Mouse (Mus musculus): ENCODE data around the gene Pfdn5. TPM values are rescaled to one million over a fixed set of nuclear protein-coding genes. Genes with fewer than 3 reads are reported as not detected.

Gene Pfdn5
- polyA plus RNA-seq, 1 experiment, result 9.9 TPM

DNA sequence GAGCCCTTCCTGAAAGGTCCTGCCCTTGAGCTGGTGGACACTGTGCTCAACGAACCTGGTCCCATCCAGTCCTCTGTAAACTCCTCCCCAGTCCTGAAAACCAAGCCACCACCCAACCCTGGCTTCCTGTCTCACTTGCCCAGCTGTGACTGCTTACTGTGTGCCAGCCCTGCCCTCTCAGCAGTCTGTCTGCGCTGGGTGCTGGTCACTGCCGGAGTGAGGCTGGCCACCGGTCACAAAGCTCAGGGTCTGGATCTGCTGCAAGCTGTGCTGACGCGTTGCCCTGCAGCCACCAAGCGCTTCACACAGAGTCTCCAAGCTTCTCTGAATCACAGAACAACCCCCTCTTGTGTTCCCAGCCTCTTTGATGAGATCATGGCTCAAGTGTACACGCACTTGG lies 10.6 kb upstream of the Pfdn5 start:
- TF ChIP-seq GATA1 (IDR thresholded peaks at IDR 0.05; ENCODE audit: low read length), result no peak

DNA sequence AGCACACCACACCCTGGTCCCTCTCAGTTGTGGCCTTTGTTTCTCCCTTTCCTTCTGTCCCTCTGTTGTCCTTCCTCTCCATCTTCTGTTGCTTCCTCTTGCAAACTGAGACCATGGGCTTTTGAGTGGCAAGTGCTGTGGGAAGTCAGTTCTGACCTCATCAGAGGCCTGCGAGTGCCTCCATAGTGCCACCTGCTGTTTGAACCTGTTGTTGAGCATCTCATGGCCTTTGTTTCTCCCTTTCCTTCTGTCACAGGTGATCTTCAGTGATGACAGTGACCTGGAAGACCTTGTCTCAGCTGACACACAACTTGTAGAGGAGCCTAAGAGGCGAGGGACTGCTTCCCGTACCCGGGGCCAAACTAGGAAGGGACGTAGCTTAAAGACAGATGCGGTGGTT lies 9.7 kb upstream of the Pfdn5 start:
- no peak for TF ChIP-seq GATA1 (IDR thresholded peaks at IDR 0.05; ENCODE audit: low read length)

DNA sequence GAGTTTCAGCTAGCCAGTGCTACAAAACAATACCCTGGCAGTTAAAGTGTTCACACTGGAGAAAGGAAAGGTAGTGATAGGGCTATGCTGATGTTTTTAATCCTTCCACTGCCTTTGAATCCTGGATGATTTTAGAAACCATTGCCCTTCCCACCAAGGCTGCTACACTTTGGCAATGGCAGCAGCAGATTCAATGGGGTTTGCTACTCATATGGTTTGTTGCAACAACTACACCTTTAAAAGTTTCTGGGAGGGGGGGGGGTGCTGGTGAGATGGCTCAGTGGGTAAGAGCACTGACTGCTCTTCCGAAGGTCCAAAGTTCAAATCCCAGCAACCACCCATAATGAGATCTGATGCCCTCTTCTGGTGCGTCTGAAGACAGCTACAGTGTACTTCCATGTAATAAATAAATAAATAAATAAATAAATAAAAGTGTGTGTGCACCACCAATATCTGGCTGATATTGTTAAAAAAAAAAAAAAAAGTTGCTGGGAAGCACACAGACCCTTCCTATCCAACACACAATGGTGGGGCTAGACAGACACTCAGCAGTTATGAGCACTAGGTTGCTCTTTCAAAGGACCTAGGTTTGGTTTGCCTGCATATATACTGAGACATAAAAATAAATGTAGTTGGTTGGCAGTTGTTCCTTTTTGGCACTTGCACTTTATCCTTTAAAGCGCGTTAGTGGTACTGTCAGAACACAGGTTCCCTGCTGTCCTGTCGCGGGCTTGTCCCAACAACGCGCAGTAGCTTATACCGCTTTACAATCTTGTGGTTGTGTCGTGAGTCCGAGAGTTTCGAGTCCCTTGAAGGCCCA lies 1.1 kb upstream of the Pfdn5 start:
- TF ChIP-seq GATA1 (IDR thresholded peaks at IDR 0.05; ENCODE audit: low read length), result no peak

DNA sequence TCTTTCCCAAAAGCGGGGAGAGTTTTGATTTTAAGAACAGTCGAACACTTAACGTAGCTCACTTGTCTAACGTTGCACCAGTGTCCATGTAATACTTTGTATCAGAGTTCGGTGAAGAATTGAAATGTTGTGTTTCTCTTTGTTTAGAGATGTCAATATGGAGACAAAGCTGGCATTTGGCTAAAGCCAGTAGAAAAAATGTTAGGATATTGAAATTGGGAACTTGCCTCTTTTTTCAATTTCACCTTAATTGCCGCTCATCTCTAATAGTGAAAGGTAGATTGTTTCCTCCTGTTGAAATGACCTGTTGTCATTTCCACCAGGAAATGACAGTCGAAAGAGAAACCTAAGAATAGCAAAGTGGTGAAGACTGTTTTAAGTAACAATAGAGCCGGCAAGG lies 976 bp downstream of the Pfdn5 start:
- no peak for TF ChIP-seq GATA1 (IDR thresholded peaks at IDR 0.05; ENCODE audit: low read length)

DNA sequence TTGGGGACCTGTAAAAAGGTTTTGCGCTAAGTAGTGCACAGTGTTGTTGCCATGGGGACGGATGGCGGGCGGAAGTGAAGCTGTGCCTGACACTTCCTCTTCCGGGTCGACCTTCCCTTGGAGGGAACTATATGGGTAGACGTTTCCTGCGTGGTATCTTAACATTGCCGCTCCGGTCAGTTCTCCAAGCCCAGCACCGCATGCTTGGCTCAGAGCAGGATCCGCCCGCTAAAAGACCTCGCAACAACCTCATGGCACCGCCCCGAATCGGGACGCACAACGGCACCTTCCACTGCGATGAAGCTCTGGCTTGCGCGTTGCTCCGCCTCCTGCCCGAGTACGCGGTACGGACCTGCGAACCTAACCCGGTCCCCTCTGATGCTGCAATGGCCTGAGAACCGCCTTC lies 5.7 kb downstream of the Pfdn5 start, which contains the start of gene Myg1:
Gene Myg1, plus strand, starts transcription at position 100 of the 406 bp plus-strand sequence.
- no peak for TF ChIP-seq GATA1 (IDR thresholded peaks at IDR 0.05; ENCODE audit: low read length)

- no peak for TF ChIP-seq GATA1 (IDR thresholded peaks at IDR 0.05; ENCODE audit: low read length)
Measured at GRCm38 (mm10) chr15:102335254-102335653, 9.3 kb downstream of the Pfdn5 start.

DNA sequence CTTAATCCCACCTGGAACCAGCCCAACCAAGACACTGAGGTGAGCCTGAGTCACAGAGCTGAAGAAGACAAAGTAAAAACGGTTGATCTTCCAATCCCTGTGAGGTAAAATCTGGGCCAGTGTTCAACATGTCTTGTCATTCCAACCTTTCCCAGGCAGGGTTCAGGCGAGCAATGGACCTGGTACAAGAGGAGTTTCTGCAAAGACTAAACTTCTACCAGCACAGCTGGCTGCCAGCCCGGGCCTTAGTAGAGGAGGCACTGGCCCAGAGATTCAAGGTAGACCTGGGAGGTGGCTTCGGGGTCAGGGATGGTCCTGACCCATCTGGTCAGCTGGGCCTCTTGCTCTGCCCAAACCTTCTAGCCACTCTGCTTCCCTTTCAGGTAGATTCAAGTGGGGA lies 11.0 kb downstream of the Pfdn5 start:
- TF ChIP-seq GATA1 (IDR thresholded peaks at IDR 0.05; ENCODE audit: low read length), result no peak

DNA sequence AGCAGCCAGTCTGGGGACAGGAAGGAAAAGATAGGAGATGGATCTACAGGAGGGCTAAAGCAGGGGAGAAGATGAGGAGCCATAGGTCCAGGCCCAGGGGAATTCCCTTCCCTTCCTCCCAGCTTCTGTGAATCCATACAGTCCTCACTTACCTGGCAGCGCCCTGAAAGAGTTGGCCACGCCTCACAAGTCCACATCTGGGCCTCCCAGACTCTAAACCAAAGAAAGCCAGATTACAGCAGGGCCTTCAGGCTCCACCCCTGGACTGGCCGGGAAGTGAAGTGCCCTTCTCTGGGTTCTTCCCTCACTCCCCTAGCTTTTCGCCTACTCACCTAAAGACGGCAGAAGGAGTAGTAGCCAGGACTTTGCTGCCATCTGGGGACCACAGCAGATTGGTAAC lies 13.7 kb downstream of the Pfdn5 start:
- no peak for TF ChIP-seq GATA1 (IDR thresholded peaks at IDR 0.05; ENCODE audit: low read length)

GRCm38 (mm10) chr15:102341580-102341979 lies 15.7 kb downstream of the Pfdn5 start:
- TF ChIP-seq GATA1 (IDR thresholded peaks at IDR 0.05; ENCODE audit: low read length), result no peak

DNA sequence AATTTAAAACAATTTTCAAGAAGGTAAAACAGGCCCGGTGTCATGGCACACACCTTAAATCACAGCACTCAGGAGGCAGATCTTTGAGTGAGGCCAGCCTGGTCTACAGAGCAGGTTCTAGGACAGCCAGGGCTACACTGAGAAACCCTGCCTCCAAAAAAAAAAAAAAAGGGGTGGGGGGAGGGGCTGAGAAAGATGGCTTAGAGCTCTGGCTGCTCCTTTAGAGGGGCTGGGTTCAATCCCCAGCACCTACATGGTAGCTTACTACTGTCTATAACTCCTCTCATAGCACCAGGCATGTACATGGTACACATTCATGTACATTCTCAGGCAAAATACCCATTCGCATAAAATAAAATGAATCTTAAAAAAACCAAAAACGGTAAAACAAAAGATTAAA lies 18.6 kb downstream of the Pfdn5 start:
- no peak for TF ChIP-seq GATA1 (IDR thresholded peaks at IDR 0.05; ENCODE audit: low read length)

GRCm38 (mm10) chr15:102346444-102346843 lies 20.5 kb downstream of the Pfdn5 start:
- no peak for TF ChIP-seq GATA1 (IDR thresholded peaks at IDR 0.05; ENCODE audit: low read length)

- TF ChIP-seq GATA1 (IDR thresholded peaks at IDR 0.05; ENCODE audit: low read length), result no peak
Measured at GRCm38 (mm10) chr15:102350138-102350941, 24.4 kb downstream of the Pfdn5 start, which contains the start of gene Aaas. TSS of gene Aaas (minus strand) at chr15:102350771.

GRCm38 (mm10) chr15:102350942-102351291 lies 25.0 kb downstream of the Pfdn5 start:
- no peak for TF ChIP-seq GATA1 (IDR thresholded peaks at IDR 0.05; ENCODE audit: low read length)

- TF ChIP-seq GATA1 (IDR thresholded peaks at IDR 0.05; ENCODE audit: low read length), result no peak
Measured at GRCm38 (mm10) chr15:102352177-102352576, 26.3 kb downstream of the Pfdn5 start.

- TF ChIP-seq GATA1 (IDR thresholded peaks at IDR 0.05; ENCODE audit: low read length), result no peak
Measured at GRCm38 (mm10) chr15:102353986-102354385, 28.1 kb downstream of the Pfdn5 start.

DNA sequence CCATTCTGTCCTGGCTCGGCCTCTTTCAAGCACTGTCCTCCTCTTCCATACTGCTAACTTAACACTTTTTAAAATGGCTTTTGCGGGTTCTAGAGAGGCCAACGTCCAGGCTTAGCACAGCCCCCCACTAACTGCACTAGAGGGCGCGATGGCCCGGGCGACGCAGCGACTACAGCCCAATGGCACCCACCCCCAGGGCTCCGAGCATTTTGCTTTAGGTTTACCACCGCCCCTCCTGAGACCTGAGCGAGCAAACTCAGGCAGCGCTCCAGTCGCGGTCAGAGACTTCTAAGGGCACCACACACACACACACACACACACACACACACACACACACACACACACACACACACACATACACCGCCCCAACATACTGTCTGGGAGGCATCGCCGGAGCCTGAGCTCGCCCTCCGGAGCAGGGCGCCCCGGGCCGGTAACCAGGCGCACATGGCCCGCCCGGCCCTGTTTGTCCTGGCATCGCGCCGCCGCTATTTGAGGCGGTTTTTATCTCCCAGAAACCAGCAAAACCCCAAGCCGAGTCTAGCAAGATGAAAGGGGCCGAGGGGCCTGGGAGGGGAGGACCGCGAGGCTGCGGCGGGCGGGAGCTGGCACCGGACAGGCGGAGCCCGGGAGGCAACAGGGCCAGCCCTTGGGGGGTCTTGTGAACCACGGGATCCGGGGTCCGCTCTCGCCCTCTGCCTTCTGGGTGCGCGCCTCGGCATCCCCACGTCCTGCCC lies 29.4 kb downstream of the Pfdn5 start:
- TF ChIP-seq GATA1 (IDR thresholded peaks at IDR 0.05; ENCODE audit: low read length), result no peak

Data from G1E-ER4 (cell line).